Mouse (Mus musculus) cortical plate, adult 2 months (tissue): ENCODE results near the gene Acot6.

Experiments
- CTCF ChIP-seq: fragments of 200-500 bp; IDR thresholded peaks from 2 replicates; pipeline ENCODE4 v1.5.1; 2011; ENCODE audit warnings: mild to moderate bottlenecking, control low read depth, low read length; ENCODE audit not compliant: insufficient read depth; ENCODE audit errors: extremely low read depth
- POLR2A ChIP-seq: fragments of 200-500 bp; IDR thresholded peaks from 2 replicates; pipeline ENCODE4 v1.6.1; 2011; ENCODE audit warnings: mild to moderate bottlenecking, low read length, control low read depth; ENCODE audit not compliant: insufficient read depth; ENCODE audit errors: extremely low read depth

DNA sequence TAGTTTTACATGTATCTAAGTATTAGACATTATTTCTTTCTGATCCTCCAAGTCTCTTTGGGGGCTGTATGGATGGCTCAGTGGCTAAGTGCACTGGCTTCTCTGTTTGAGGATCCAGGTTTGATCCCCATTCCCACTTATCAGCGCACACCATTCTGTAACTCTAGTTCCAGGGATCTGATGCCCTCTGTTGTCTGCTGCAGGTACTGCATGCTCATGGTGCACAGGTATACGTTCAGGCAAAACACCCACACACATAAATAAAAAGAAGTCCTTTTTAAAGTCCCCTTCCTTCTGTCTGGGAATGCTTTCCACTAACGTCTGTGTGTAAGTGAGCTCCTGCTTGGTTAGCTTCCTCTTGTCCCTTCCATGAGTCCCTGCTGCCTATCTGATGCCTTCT is 31.8 kb downstream of the Acot6 start:
- TF ChIP-seq CTCF, result peak; percentile 43; the same call in 1 of the 2 replicates
- TF ChIP-seq POLR2A, result no peak
